Mouse (Mus musculus): ENCODE results near the gene Dnajc3.
A peak's percentile ranks its signal among the peaks of the same experiment; 100 is the strongest.

Dnajc3 gene

GRCm38 (mm10) chr14:118937533-118938492 lies at the start of gene Dnajc3:
Dnajc3 (plus strand) TSS chr14:118937976.
- peak; percentile 99 for DNase-seq (ENCODE audit: low spot score in 2 of 2)

DNA sequence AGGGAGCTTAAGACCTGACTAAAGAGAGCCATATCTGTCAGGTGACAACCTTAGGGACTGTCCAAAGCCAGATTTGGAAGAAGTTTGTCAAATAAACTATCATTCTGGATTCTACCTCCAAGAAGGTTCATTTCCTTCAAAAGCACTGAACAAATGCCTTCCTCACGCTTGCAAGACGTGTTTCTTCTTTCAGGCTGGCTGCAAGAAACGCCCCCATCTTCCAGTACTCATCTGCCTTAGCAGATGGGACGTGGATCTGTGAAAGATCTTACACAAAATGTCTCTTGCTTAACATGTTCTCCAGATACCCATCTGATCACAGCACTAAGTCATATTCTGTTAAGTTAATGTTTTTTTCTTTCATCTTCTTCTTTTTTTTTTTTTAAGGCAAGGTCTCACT lies 47.7 kb upstream of the Dnajc3 start:
- no peak for DNase-seq (ENCODE audit: low spot score in 2 of 2)

- DNase-seq (ENCODE audit: low spot score in 2 of 2), result no peak
Observed at GRCm38 (mm10) chr14:118895228-118895627, 42.5 kb upstream of the Dnajc3 start.

- DNase-seq (ENCODE audit: low spot score in 2 of 2), result no peak
Observed at GRCm38 (mm10) chr14:118895655-118896054, 42.1 kb upstream of the Dnajc3 start.

GRCm38 (mm10) chr14:118899940-118900339 lies 37.8 kb upstream of the Dnajc3 start:
- DNase-seq (ENCODE audit: low spot score in 2 of 2), result no peak

DNA sequence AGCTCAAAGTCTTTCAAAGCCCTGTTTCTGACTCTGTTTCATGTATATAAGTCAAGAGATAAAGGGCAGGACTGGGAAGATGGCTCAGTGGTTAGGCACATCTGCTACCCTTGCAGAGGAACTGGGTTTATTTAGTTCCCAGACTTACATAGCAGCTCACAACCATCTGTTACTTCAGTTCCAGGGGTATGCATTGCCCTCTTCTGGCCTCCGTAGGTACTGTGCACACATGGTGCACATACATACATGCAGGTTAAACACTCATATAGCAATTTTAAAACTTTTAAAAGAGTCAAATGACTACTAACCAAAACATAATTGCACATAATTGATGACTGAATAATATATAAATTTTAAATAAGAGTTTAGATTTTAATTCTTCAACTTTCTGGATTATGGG lies 36.9 kb upstream of the Dnajc3 start:
- DNase-seq (ENCODE audit: low spot score in 2 of 2), result no peak

DNA sequence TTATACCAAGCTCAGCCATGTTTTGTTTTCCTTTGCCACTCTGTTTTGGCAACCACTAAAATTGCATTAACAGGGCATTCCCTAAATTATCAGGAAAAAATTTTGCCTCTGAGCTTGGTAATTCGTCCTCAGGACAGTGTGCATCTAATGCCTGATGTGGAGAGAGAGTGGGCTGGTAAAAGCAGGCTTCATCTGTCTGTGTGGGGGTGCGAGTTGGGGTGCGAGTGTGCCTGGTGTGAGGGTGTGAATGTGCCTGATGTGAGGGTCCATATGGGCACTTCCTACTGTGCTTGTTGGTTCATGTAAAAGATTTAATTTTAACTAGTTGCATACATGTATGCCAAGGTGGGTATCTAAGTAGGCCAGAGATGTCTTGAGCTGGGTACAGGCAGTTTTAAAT lies 34.4 kb upstream of the Dnajc3 start:
- DNase-seq (ENCODE audit: low spot score in 2 of 2), result no peak

GRCm38 (mm10) chr14:118903867-118904562 lies 33.8 kb upstream of the Dnajc3 start:
- no peak for DNase-seq (ENCODE audit: low spot score in 2 of 2)

DNA sequence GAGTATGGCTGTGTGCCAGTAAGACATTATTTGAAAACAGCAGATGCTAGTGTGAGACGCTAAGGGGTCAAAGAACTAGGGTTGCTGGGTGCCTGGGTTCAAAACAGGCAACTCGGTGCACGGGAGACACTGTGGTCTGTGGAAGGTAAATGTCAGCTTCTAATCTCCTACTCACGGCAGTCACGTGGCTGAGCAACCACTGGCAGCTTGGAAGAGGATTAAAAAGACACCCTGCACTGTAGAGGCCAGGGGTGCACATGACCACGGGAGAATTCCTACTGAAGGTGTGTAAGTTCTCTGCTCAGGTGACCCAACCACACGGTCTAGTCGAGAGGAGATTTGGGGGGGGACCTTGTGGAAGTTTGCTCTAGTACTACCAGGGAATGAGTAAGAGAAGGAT lies 30.2 kb upstream of the Dnajc3 start:
- DNase-seq (ENCODE audit: low spot score in 2 of 2), result no peak

- no peak for DNase-seq (ENCODE audit: low spot score in 2 of 2)
Observed at GRCm38 (mm10) chr14:118909872-118910271, 27.9 kb upstream of the Dnajc3 start.

- DNase-seq (ENCODE audit: low spot score in 2 of 2), result peak; percentile 30 to 55
Observed at GRCm38 (mm10) chr14:118910332-118911222, 27.2 kb upstream of the Dnajc3 start.

GRCm38 (mm10) chr14:118911521-118911920 lies 26.3 kb upstream of the Dnajc3 start:
- DNase-seq (ENCODE audit: low spot score in 2 of 2), result no peak

DNA sequence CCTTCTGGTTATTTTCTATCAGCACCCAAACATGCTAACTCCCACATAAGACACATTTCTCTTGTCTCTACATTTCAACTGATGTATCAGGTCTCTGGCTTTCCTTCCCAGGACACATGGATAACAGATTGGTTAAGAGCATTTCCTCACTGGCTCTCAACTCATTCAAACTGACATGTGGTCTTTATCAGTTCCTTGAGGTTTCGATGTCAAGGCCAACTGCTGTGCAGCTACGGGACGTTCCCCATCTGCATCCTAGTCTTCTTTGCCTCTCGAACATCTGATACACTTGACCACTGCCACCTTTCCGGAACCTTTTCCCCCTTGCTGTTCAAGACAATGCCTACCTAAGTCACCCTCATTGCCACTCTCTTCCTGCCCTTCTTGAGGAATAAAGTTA lies 24.1 kb upstream of the Dnajc3 start:
- no peak for DNase-seq (ENCODE audit: low spot score in 2 of 2)

DNA sequence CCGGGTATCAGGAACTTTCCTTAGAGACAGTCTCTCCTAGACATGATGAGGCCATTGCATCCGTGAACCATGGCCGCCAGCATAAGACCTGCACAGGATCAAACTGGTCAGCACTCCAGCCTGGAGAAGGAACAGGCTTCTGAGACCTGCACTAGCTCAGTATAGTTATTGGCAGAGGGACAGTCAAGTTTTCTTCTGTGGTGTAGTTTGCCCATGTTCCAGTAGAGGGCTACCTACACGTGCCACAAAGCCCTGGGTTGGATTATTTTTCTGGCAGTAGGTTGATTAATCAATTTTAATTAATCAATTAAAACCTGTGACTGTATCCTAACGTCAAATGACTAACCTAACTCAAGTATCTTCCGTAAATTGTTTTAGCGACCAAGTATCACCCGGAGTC lies 18.8 kb upstream of the Dnajc3 start:
- peak in 1 of 2 experiments; percentile 41 for DNase-seq (ENCODE audit: low spot score in 2 of 2)

DNA sequence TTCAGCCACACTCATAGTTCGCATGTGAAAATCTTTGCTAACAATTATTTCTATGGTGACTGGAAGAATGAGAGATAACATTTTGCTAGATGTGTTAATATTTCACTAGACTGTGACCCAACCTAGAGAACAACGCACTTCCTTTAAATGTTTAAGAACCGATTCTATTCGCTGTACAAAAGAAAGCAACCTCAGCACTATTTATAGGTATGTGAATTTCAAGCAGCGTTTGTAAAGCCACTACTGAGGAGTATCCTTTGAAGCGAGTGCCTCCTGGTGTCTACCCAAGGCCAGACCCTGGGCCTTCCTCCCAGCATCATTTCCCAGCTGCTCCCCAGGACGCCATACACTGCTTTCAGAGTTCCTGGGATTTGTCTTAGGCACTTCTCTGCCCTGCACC lies 17.1 kb upstream of the Dnajc3 start:
- DNase-seq (ENCODE audit: low spot score in 2 of 2), result no peak

DNA sequence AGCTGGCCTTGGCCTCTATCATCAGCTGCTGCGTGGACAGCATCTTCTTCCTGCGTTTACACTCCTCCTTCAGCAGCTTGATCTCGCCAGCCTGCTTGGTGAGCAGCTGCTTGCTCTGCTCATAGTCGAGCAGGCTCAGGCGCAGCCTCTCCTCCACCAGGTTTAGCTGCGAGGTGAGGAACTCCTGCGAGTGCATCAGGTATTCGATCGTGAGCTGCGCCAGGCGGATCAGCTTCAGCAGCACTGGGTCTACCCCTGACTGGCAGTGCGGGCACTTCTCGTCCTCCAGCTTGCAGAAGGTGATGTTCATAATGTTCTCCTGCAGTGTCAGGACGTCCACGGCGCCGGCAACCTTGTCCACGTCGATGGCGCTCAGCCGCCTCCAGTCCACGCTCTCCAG lies 15.5 kb upstream of the Dnajc3 start:
- DNase-seq (ENCODE audit: low spot score in 2 of 2), result no peak

DNA sequence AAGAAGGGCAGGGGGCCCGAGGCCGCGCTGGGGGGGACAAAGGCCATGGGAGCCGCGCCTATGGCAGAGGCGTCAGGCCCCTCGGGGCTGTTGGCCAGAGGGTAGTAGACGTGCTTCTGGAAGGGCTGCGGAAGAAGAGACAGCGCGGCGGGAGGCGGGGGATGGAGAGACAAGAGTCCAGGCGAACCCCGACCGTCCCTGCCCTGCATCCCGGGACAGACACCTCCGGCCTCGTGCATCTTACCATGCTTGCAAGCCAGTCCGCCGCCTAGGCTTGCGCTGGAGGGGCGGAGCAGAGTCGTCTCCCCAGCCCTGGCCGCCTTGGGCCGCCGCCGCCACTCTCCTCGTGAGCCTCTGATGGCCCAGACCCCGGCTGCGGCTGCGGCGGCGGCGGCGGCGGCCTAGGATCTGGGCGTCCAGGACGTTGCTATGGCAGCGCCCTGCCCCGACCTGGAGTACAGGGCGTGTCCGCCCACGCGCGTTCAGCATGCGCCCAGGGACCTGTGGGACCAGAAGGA lies 15.1 kb upstream of the Dnajc3 start:
- DNase-seq (ENCODE audit: low spot score in 2 of 2), result no peak

GRCm38 (mm10) chr14:118924673-118925615 lies 12.8 kb upstream of the Dnajc3 start, which contains the start of gene Dzip1:
Dzip1 (minus strand) TSS chr14:118925460.
- peak; percentile 65 to 75 for DNase-seq (ENCODE audit: low spot score in 2 of 2)

DNA sequence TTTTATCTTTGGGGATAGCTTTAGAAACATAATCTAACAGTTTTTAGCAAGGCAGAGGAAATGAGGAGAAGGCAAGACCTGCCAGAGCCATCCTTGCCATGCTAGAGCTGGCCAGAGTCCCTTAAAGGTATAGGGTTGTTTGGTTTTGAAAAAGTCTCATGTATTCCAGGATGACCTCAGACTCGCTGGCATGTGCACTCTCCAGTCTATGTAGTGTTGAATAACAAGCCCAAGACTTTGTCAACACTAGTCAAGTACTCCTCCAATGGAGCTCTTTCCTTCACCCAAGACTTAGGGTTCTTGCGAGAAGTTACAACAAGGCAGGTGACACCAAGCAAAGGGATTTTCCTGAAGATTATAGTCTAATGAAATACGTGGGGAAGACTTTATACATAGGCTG lies 9.2 kb upstream of the Dnajc3 start:
- no peak for DNase-seq (ENCODE audit: low spot score in 2 of 2)

DNA sequence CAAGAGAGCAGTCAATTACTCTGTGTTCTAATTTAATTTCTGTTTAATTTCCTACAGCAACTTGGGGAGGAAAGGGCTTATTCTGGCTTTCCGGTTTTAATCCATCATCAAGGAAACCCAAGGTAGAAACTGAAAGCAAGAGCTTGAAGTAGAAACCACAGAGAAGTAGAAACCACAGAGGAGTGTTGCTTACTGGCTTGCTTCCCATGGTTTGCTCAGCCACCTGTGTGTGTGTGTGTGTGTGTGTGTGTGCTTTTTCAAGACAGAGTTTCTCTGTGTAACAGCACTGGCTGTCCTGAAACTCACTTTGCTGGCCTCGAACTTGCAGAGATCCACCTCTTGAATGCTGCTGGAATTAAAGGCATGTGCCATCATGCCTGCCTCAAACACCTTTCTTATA lies 8.0 kb upstream of the Dnajc3 start:
- peak; percentile 48 to 64 for DNase-seq (ENCODE audit: low spot score in 2 of 2)

Measured in thymus, postnatal 10 days (tissue).